7 mouse cellular contexts compared by ENCODE assay signal in genomic region chr10:60536098-60536811, GRCm38 (mm10).
DNase-seq lines count a peak whose midpoint lies in the region; ATAC-seq and TF ChIP-seq lines count a peak whose summit lies in the region.

No protein-coding gene starts in this region.

- no peak overlapping the region for H3K4me3 ChIP-seq in lung, embryonic 14.5 days (ENCODE audit: low read depth, low read length)

- peak; percentile 83 for DNase-seq in ES-CJ7 (ENCODE audit: low read depth, low spot score)
- peak; percentile 56 for DNase-seq in c-Kit-positive CD71-negative TER-119-negative erythroid progenitor cells, embryonic 14.5 days (ENCODE audit: low read depth)
- peak; percentile 78 for DNase-seq in lung, embryonic 14.5 days
- DNase-seq in testis, postnatal 10 days (ENCODE audit: low spot score) = peak; percentile 61
- no peak for DNase-seq in layer of hippocampus, postnatal 14 days (ENCODE audit: low spot score in 2 of 2)
- DNase-seq in urinary bladder, postnatal 4 days (ENCODE audit: low spot score in 2 of 2) = no peak

- WGBS in lung, embryonic 14.5 days = 11% methylated on average over 13 of the region's 14 CpGs

- H3K9ac ChIP-seq in lung, embryonic 14.5 days = no peak overlapping the region; the same call in 1 of the 2 replicates

- ATAC-seq in hematopoietic stem cell, adult 5-6 weeks (replicated peaks in 1 of 2; ENCODE audit: insufficient read depth in 1 of 2, low FRiP score in 2 of 2, low TSS enrichment in 1 of 2, low read depth in 1 of 2, poor library complexity in 2 of 2, severe bottlenecking in 2 of 2) = peak; percentile 19 to 40; a peak in 2 of 4 replicates
- peak; percentile 78; the same call in 1 of the 2 replicates for ATAC-seq in lung, embryonic 14.5 days (ENCODE audit: insufficient read depth)

- H3K36me3 ChIP-seq in lung, embryonic 14.5 days (ENCODE audit: insufficient read depth) = no peaks in the 10 kb centered on the region

- no peaks in the 10 kb centered on the region for H3K27me3 ChIP-seq in lung, embryonic 14.5 days (ENCODE audit: insufficient read depth, low read length)

- H3K9me3 ChIP-seq in lung, embryonic 14.5 days (ENCODE audit: low read depth, low read length) = no peaks in the 10 kb centered on the region

- TF ChIP-seq CTCF in lung, embryonic 14.5 days (IDR thresholded peaks at IDR 0.05; ENCODE audit: low read depth) = no peak

- H3K4me2 ChIP-seq in lung, embryonic 14.5 days = peak overlapping the region; percentile 46

- no peaks in the 10 kb centered on the region for H3K4me1 ChIP-seq in lung, embryonic 14.5 days (ENCODE audit: insufficient read depth)

- no peak overlapping the region for H3K27ac ChIP-seq in lung, embryonic 14.5 days (ENCODE audit: low read depth)

Comparison
In these comparisons a context has a peak if more than half of its experiments do, and no peak if none do; other contexts are left out.
1. DNase-seq: peak in ES-CJ7 (single experiment), c-Kit-positive CD71-negative TER-119-negative erythroid progenitor cells, embryonic 14.5 days (single experiment), lung, embryonic 14.5 days (single experiment) and testis, postnatal 10 days (single experiment); none in layer of hippocampus, postnatal 14 days (0 of 2) and urinary bladder, postnatal 4 days (0 of 2).